12 mouse cellular contexts compared by ENCODE assay signal in genomic region chr13:12166386-12166785, GRCm38 (mm10). TPM values are rescaled to one million over a fixed set of nuclear protein-coding genes. Genes with fewer than 3 reads are reported as not detected.
DNase-seq lines count a peak whose midpoint lies in the region; ATAC-seq and TF ChIP-seq lines count a peak whose summit lies in the region.
"Had no signal": no experiment of that assay in that cellular context is flagged by ENCODE, and none has a peak within 500 bp of the region (broad histone marks: within the 10 kb centered on the region; RNA-seq: fewer than 3 reads in every experiment).

No protein-coding gene starts in this region.

- H3K4me3 ChIP-seq in forebrain, embryonic 14.5 days (ENCODE audit: low read depth, low read length), result no peak overlapping the region
- H3K4me3 ChIP-seq in forebrain, embryonic 11.5 days (ENCODE audit: low read depth, low read length), result no peak overlapping the region
- no peak overlapping the region for H3K4me3 ChIP-seq in midbrain, embryonic 11.5 days (ENCODE audit: low read depth, low read length)
- no peak overlapping the region for H3K4me3 ChIP-seq in midbrain, embryonic 16.5 days (ENCODE audit: low read depth, low read length)
- no peak overlapping the region for H3K4me3 ChIP-seq in layer of hippocampus, adult 2 months
- H3K4me3 ChIP-seq in cerebellum, adult 2 months (replicated peaks; ENCODE audit: insufficient read depth, low read depth, low read length), result no peak overlapping the region
- H3K4me3 ChIP-seq: limb, embryonic 15.5 days had no signal

- no peak overlapping the region for H3K4me2 ChIP-seq in forebrain, embryonic 14.5 days (ENCODE audit: low read length)
- no peak overlapping the region for H3K4me2 ChIP-seq in forebrain, embryonic 11.5 days (ENCODE audit: low read depth, low read length, severe bottlenecking)
- no peak overlapping the region for H3K4me2 ChIP-seq in midbrain, embryonic 11.5 days
- no peak overlapping the region for H3K4me2 ChIP-seq in midbrain, embryonic 16.5 days (ENCODE audit: low read length)
- H3K4me2 ChIP-seq: limb, embryonic 15.5 days had no signal

- H3K27me3 ChIP-seq in forebrain, embryonic 14.5 days (replicated peaks; ENCODE audit: control insufficient read depth, insufficient read depth, low read length), result no peaks in the 10 kb centered on the region
- H3K27me3 ChIP-seq in forebrain, embryonic 11.5 days (ENCODE audit: control insufficient read depth, insufficient read depth, low read length), result no peaks in the 10 kb centered on the region
- no peaks in the 10 kb centered on the region for H3K27me3 ChIP-seq in midbrain, embryonic 11.5 days (ENCODE audit: control insufficient read depth, insufficient read depth, low read length)
- no peaks in the 10 kb centered on the region for H3K27me3 ChIP-seq in midbrain, embryonic 16.5 days (ENCODE audit: control insufficient read depth, insufficient read depth, low read depth, low read length)
- H3K27me3 ChIP-seq in cerebellum, adult 2 months (ENCODE audit: control insufficient read depth, insufficient read depth, low read length), result no peaks in the 10 kb centered on the region
- H3K27me3 ChIP-seq: limb, embryonic 15.5 days had no signal

- no peaks in the 10 kb centered on the region for H3K36me3 ChIP-seq in forebrain, embryonic 14.5 days (ENCODE audit: control insufficient read depth, insufficient read depth, low read length)
- no peaks in the 10 kb centered on the region for H3K36me3 ChIP-seq in forebrain, embryonic 11.5 days (ENCODE audit: control insufficient read depth, insufficient read depth, low read length)
- H3K36me3 ChIP-seq in midbrain, embryonic 11.5 days (ENCODE audit: control insufficient read depth, insufficient read depth, low read length), result no peaks in the 10 kb centered on the region
- H3K36me3 ChIP-seq in midbrain, embryonic 16.5 days (ENCODE audit: control insufficient read depth, insufficient read depth, low read length), result no peaks in the 10 kb centered on the region
- H3K36me3 ChIP-seq: limb, embryonic 15.5 days had no signal

- H3K4me1 ChIP-seq in forebrain, embryonic 14.5 days (ENCODE audit: control insufficient read depth, insufficient read depth, low read length), result no peaks in the 10 kb centered on the region
- H3K4me1 ChIP-seq in forebrain, embryonic 11.5 days (replicated peaks; ENCODE audit: control insufficient read depth, insufficient read depth, low read length), result 0 out of 2 replicates have a peak, but pooled peaks cover 2% of the 10 kb centered on the region
- no peaks in the 10 kb centered on the region; the same call in 1 of the 2 replicates for H3K4me1 ChIP-seq in midbrain, embryonic 11.5 days (ENCODE audit: control insufficient read depth, insufficient read depth, low read length)
- peaks cover 3% of the 10 kb centered on the region; the same call in 1 of the 2 replicates for H3K4me1 ChIP-seq in midbrain, embryonic 16.5 days (ENCODE audit: control insufficient read depth, insufficient read depth, low read length)
- H3K4me1 ChIP-seq in cerebellum, adult 2 months (ENCODE audit: control insufficient read depth, insufficient read depth, low read length), result no peaks in the 10 kb centered on the region
- H3K4me1 ChIP-seq: limb, embryonic 15.5 days had no signal

- H3K27ac ChIP-seq in forebrain, embryonic 14.5 days (ENCODE audit: low read depth, low read length), result no peak overlapping the region
- H3K27ac ChIP-seq in forebrain, embryonic 11.5 days (ENCODE audit: low read depth, low read length), result no peak overlapping the region
- no peak overlapping the region for H3K27ac ChIP-seq in midbrain, embryonic 11.5 days (ENCODE audit: low read depth, low read length)
- no peak overlapping the region for H3K27ac ChIP-seq in midbrain, embryonic 16.5 days (ENCODE audit: low read length)
- peak overlapping the region; percentile 78 for H3K27ac ChIP-seq in layer of hippocampus, adult 2 months
- H3K27ac ChIP-seq in cerebellum, adult 2 months (ENCODE audit: insufficient read depth, low read length), result no peak overlapping the region
- H3K27ac ChIP-seq: limb, embryonic 15.5 days had no signal

- peak; percentile 6 for DNase-seq in forebrain, embryonic 14.5 days (ENCODE audit: low spot score)
- no peak for DNase-seq in forebrain, embryonic 11.5 days (ENCODE audit: low spot score)
- DNase-seq in midbrain, embryonic 11.5 days (ENCODE audit: low spot score, missing footprints), result peak; percentile 85
- DNase-seq in layer of hippocampus, adult 2 months (ENCODE audit: low spot score in 2 of 2), result peak; percentile 26 to 54
- DNase-seq in retina, postnatal 1 day, result peak; percentile 16
- DNase-seq in thymus, adult 18-20 months, result no peak
- no peak for DNase-seq in cerebellum, adult 2 months
- DNase-seq: cerebellum, postnatal 36 days; gastrocnemius, postnatal 36 days had no signal

- H3K9me3 ChIP-seq in forebrain, embryonic 14.5 days (replicated peaks; ENCODE audit: control insufficient read depth, low read length), result no peaks in the 10 kb centered on the region
- H3K9me3 ChIP-seq in forebrain, embryonic 11.5 days (ENCODE audit: control insufficient read depth, low read length), result no peaks in the 10 kb centered on the region
- no peaks in the 10 kb centered on the region for H3K9me3 ChIP-seq in midbrain, embryonic 11.5 days (ENCODE audit: control insufficient read depth, low read length)
- no peaks in the 10 kb centered on the region for H3K9me3 ChIP-seq in midbrain, embryonic 16.5 days (replicated peaks; ENCODE audit: control insufficient read depth, low read length, poor library complexity, severe bottlenecking)
- H3K9me3 ChIP-seq: limb, embryonic 15.5 days had no signal

- no peak for TF ChIP-seq POLR2A in cerebellum, adult 2 months (IDR thresholded peaks at IDR 0.05; ENCODE audit: borderline replicate concordance, insufficient read depth, low read length)

- no peak for ATAC-seq in forebrain, embryonic 14.5 days
- ATAC-seq in forebrain, embryonic 11.5 days (replicated peaks; ENCODE audit: low FRiP score), result no peak
- no peak for ATAC-seq in midbrain, embryonic 11.5 days (ENCODE audit: low FRiP score)
- no peak for ATAC-seq in midbrain, embryonic 16.5 days

- H3K9ac ChIP-seq in forebrain, embryonic 14.5 days (ENCODE audit: low read length), result no peak overlapping the region
- H3K9ac ChIP-seq in forebrain, embryonic 11.5 days (ENCODE audit: low read length), result no peak overlapping the region
- H3K9ac ChIP-seq in midbrain, embryonic 11.5 days (ENCODE audit: low read length), result no peak overlapping the region
- H3K9ac ChIP-seq in midbrain, embryonic 16.5 days (ENCODE audit: low read depth, low read length), result no peak overlapping the region
- H3K9ac ChIP-seq: limb, embryonic 15.5 days had no signal

- TF ChIP-seq CTCF in layer of hippocampus, adult 2 months (conservative IDR thresholded peaks at IDR 0.05), result no peak
- TF ChIP-seq CTCF in cerebellum, adult 2 months (IDR thresholded peaks at IDR 0.05; ENCODE audit: borderline replicate concordance, insufficient read depth, low read depth, low read length), result no peak

- WGBS in forebrain, embryonic 14.5 days, result 8% methylated on average over 6 of the region's 6 CpGs
- 18% methylated on average over 6 of the region's 6 CpGs for WGBS in forebrain, embryonic 11.5 days
- WGBS in midbrain, embryonic 11.5 days, result 18% methylated on average over 6 of the region's 6 CpGs
- WGBS in midbrain, embryonic 16.5 days, result 13% methylated on average over 6 of the region's 6 CpGs
- 34% methylated on average over 6 of the region's 6 CpGs for WGBS in cerebellum, adult 2 months

RNA-seq across cellular contexts. Expression of gene Ryr2, which starts 59.6 kb away (rescaled TPM):
- polyA plus RNA-seq in forebrain, embryonic 14.5 days (2014; fragmentation: Nextera tagmentation; extraction: Ambion mirVana), result 0.76 and 2.1 TPM in 2 replicates
- 0.48 and 0.51 TPM in 2 replicates for polyA plus RNA-seq in forebrain, embryonic 11.5 days (2014; fragmentation: Nextera tagmentation; extraction: Ambion mirVana)
- polyA plus RNA-seq in midbrain, embryonic 11.5 days (2014; fragmentation: Nextera tagmentation; extraction: Ambion mirVana), result 0.25 and 0.34 TPM in 2 replicates
- 3.5 and 4.2 TPM in 2 replicates for polyA plus RNA-seq in midbrain, embryonic 16.5 days (2015; fragmentation: Nextera tagmentation; extraction: Ambion mirVana)
- total RNA-seq in layer of hippocampus, adult 2 months (2021), result 100 to 1,000 TPM; 251 to 264 TPM
- polyA plus RNA-seq in cerebellum, adult 2 months (2012; rRNA removed), result 59.8 and 65.4 TPM in 2 replicates
- polyA plus RNA-seq: C2C12 had no signal

Comparison
In these comparisons a context has a peak if more than half of its experiments do, and no peak if none do; other contexts are left out.
1. DNase-seq: peak in forebrain, embryonic 14.5 days (single experiment), midbrain, embryonic 11.5 days (single experiment), layer of hippocampus, adult 2 months (2 of 2) and retina, postnatal 1 day (single experiment); none in forebrain, embryonic 11.5 days (single experiment), thymus, adult 18-20 months (0 of 2) and cerebellum, adult 2 months (0 of 2).
2. RNA of gene Ryr2, which starts 59.6 kb away (polyA plus RNA-seq): 59.8 to 65.4 TPM in cerebellum, adult 2 months; 3.5 to 4.2 TPM in midbrain, embryonic 16.5 days, 0.76 to 2.1 TPM in forebrain, embryonic 14.5 days, 0.48 to 0.51 TPM in forebrain, embryonic 11.5 days and 0.25 to 0.34 TPM in midbrain, embryonic 11.5 days; every median in the first group is over 10 times any median in the second.